Mouse (Mus musculus): ENCODE measurements at regions not wholly inside any gene's neighbourhood (a gene's known extent, or its start where the extent isn't known, plus 50 kb on each side); places are given as distances from the start of the nearest gene placed in this dataset.

GRCm38 (mm10) chr4:34420970-34421369, 129.8 kb upstream of the Akirin2 start:
- TF ChIP-seq CTCF (IDR thresholded peaks at IDR 0.05) (no peak), EP300 (IDR thresholded peaks at IDR 0.05) (no peak)
